Mouse (Mus musculus): ENCODE results near the gene Adgrb3. TPM values are rescaled to one million over a fixed set of nuclear protein-coding genes. Genes with fewer than 3 reads are reported as not detected.

The Adgrb3 gene
- total and polyA plus RNA-seq, 2 experiments = not detected

- Histone ChIP-seq H3K4me3 (ENCODE audit: insufficient read depth, low read depth, low read length) (no peak overlapping the region), H3K27ac (replicated peaks; ENCODE audit: insufficient read depth, low read depth, low read length) (no peak overlapping the region), H3K9ac (ENCODE audit: low read depth, low read length) (no peak overlapping the region), H3K36me3 (ENCODE audit: control insufficient read depth, insufficient read depth, low read length) (no peaks in the 10 kb centered on the region), H3K27me3 (ENCODE audit: control insufficient read depth, insufficient read depth, low read length) (no peaks in the 10 kb centered on the region), H3K79me2 (ENCODE audit: control insufficient read depth, insufficient read depth, low read length) (no peaks in the 10 kb centered on the region), H3K4me1 (ENCODE audit: control insufficient read depth, insufficient read depth, low read length) (no peaks in the 10 kb centered on the region)
- 10% methylated on average over 37 of the region's 37 CpGs for WGBS
- peak; percentile 13 for DNase-seq (ENCODE audit: extremely low read depth, low read depth, low spot score)
- 0 out of 2 replicates have a peak, but pooled peaks have one; percentile 3 for TF ChIP-seq CTCF (IDR thresholded peaks at IDR 0.05; ENCODE audit: low read depth, low read length)
- TF ChIP-seq POLR2A (IDR thresholded peaks at IDR 0.05; ENCODE audit: extremely low read depth, insufficient read depth, low read length) = no peak
Observed at GRCm38 (mm10) chr1:25228381-25229244, 600.9 kb downstream of the Adgrb3 start.

GRCm38 (mm10) chr1:25227880-25228279, 601.6 kb downstream of the Adgrb3 start:
- Histone ChIP-seq H3K27me3 (ENCODE audit: control insufficient read depth, insufficient read depth, low read length) (no peaks in the 10 kb centered on the region), H3K4me1 (ENCODE audit: control insufficient read depth, insufficient read depth, low read length) (no peaks in the 10 kb centered on the region), H3K27ac (replicated peaks; ENCODE audit: insufficient read depth, low read depth, low read length) (no peak overlapping the region), H3K36me3 (ENCODE audit: control insufficient read depth, insufficient read depth, low read length) (no peaks in the 10 kb centered on the region), H3K79me2 (ENCODE audit: control insufficient read depth, insufficient read depth, low read length) (no peaks in the 10 kb centered on the region), H3K4me3 (ENCODE audit: insufficient read depth, low read depth, low read length) (no peak overlapping the region), H3K9ac (ENCODE audit: low read depth, low read length) (no peak overlapping the region)
- WGBS = 47% methylated on average over 3 of the region's 3 CpGs
- no peak for TF ChIP-seq CTCF (IDR thresholded peaks at IDR 0.05; ENCODE audit: low read depth, low read length)
- TF ChIP-seq POLR2A (IDR thresholded peaks at IDR 0.05; ENCODE audit: extremely low read depth, insufficient read depth, low read length) = no peak
- no peak for DNase-seq (ENCODE audit: extremely low read depth, low read depth, low spot score)

- TF ChIP-seq CTCF (IDR thresholded peaks at IDR 0.05; ENCODE audit: low read depth, low read length) = no peak
- no peak for TF ChIP-seq POLR2A (IDR thresholded peaks at IDR 0.05; ENCODE audit: extremely low read depth, insufficient read depth, low read length)
- no peak overlapping the region for H3K4me3 ChIP-seq (ENCODE audit: insufficient read depth, low read depth, low read length)
- H3K9ac ChIP-seq (ENCODE audit: low read depth, low read length) = no peak overlapping the region
- H3K27ac ChIP-seq (replicated peaks; ENCODE audit: insufficient read depth, low read depth, low read length) = no peak overlapping the region
- no peaks in the 10 kb centered on the region for H3K27me3 ChIP-seq (ENCODE audit: control insufficient read depth, insufficient read depth, low read length)
- WGBS = 48% methylated on average over 5 of the region's 5 CpGs
- DNase-seq (ENCODE audit: extremely low read depth, low read depth, low spot score) = no peak
- H3K79me2 ChIP-seq (ENCODE audit: control insufficient read depth, insufficient read depth, low read length) = no peaks in the 10 kb centered on the region
- H3K36me3 ChIP-seq (ENCODE audit: control insufficient read depth, insufficient read depth, low read length) = no peaks in the 10 kb centered on the region
- no peaks in the 10 kb centered on the region for H3K4me1 ChIP-seq (ENCODE audit: control insufficient read depth, insufficient read depth, low read length)
Observed at GRCm38 (mm10) chr1:25204636-25205035, 624.9 kb downstream of the Adgrb3 start.

- H3K27me3 ChIP-seq (ENCODE audit: control insufficient read depth, insufficient read depth, low read length) = no peaks in the 10 kb centered on the region
- no peak overlapping the region for H3K27ac ChIP-seq (replicated peaks; ENCODE audit: insufficient read depth, low read depth, low read length)
- TF ChIP-seq CTCF (IDR thresholded peaks at IDR 0.05; ENCODE audit: low read depth, low read length) = no peak
- TF ChIP-seq POLR2A (IDR thresholded peaks at IDR 0.05; ENCODE audit: extremely low read depth, insufficient read depth, low read length) = no peak
- no peaks in the 10 kb centered on the region for H3K4me1 ChIP-seq (ENCODE audit: control insufficient read depth, insufficient read depth, low read length)
- no peak for DNase-seq (ENCODE audit: extremely low read depth, low read depth, low spot score)
- no peak overlapping the region for H3K4me3 ChIP-seq (ENCODE audit: insufficient read depth, low read depth, low read length)
- H3K9ac ChIP-seq (ENCODE audit: low read depth, low read length) = no peak overlapping the region
- H3K79me2 ChIP-seq (ENCODE audit: control insufficient read depth, insufficient read depth, low read length) = no peaks in the 10 kb centered on the region
- no peaks in the 10 kb centered on the region for H3K36me3 ChIP-seq (ENCODE audit: control insufficient read depth, insufficient read depth, low read length)
Observed at GRCm38 (mm10) chr1:25199392-25199791, 630.1 kb downstream of the Adgrb3 start.

- Histone ChIP-seq H3K27me3 (ENCODE audit: control insufficient read depth, insufficient read depth, low read length) (no peaks in the 10 kb centered on the region), H3K9ac (ENCODE audit: low read depth, low read length) (no peak overlapping the region), H3K27ac (replicated peaks; ENCODE audit: insufficient read depth, low read depth, low read length) (no peak overlapping the region), H3K79me2 (ENCODE audit: control insufficient read depth, insufficient read depth, low read length) (no peaks in the 10 kb centered on the region), H3K36me3 (ENCODE audit: control insufficient read depth, insufficient read depth, low read length) (no peaks in the 10 kb centered on the region), H3K4me1 (ENCODE audit: control insufficient read depth, insufficient read depth, low read length) (no peaks in the 10 kb centered on the region), H3K4me3 (ENCODE audit: insufficient read depth, low read depth, low read length) (no peak overlapping the region)
- 78% methylated on average over 11 of the region's 11 CpGs for WGBS
- TF ChIP-seq POLR2A (IDR thresholded peaks at IDR 0.05; ENCODE audit: extremely low read depth, insufficient read depth, low read length) = no peak
- TF ChIP-seq CTCF (IDR thresholded peaks at IDR 0.05; ENCODE audit: low read depth, low read length) = no peak
- DNase-seq (ENCODE audit: extremely low read depth, low read depth, low spot score) = no peak
Observed at GRCm38 (mm10) chr1:25191986-25192385, 637.5 kb downstream of the Adgrb3 start.

- Histone ChIP-seq H3K9ac (ENCODE audit: low read depth, low read length) (no peak overlapping the region), H3K4me1 (ENCODE audit: control insufficient read depth, insufficient read depth, low read length) (no peaks in the 10 kb centered on the region), H3K27ac (replicated peaks; ENCODE audit: insufficient read depth, low read depth, low read length) (no peak overlapping the region), H3K79me2 (ENCODE audit: control insufficient read depth, insufficient read depth, low read length) (no peaks in the 10 kb centered on the region), H3K36me3 (ENCODE audit: control insufficient read depth, insufficient read depth, low read length) (no peaks in the 10 kb centered on the region), H3K27me3 (ENCODE audit: control insufficient read depth, insufficient read depth, low read length) (no peaks in the 10 kb centered on the region), H3K4me3 (ENCODE audit: insufficient read depth, low read depth, low read length) (no peak overlapping the region)
- TF ChIP-seq POLR2A (IDR thresholded peaks at IDR 0.05; ENCODE audit: extremely low read depth, insufficient read depth, low read length) (no peak), CTCF (IDR thresholded peaks at IDR 0.05; ENCODE audit: low read depth, low read length) (no peak)
- 64% methylated on average over 9 of the region's 9 CpGs for WGBS
- no peak for DNase-seq (ENCODE audit: extremely low read depth, low read depth, low spot score)
Observed at GRCm38 (mm10) chr1:25189261-25189660, 640.2 kb downstream of the Adgrb3 start.
